Mouse (Mus musculus) B cell, adult 2 months (primary cell): Measurements from ENCODE around the gene Mrpl54.
A peak's percentile ranks its signal among the peaks of the same experiment; 100 is the strongest.
"Not testable (repeated sequence)": the region's sequence is repeated elsewhere in the genome, so short reads cannot be mapped to it uniquely, and the experiment has no call there.

Source experiments
- DNase-seq, 2 experiments: peaks; one replicate each; pipeline ENCODE4 v3.0.0; 2022

The Mrpl54 gene

DNA sequence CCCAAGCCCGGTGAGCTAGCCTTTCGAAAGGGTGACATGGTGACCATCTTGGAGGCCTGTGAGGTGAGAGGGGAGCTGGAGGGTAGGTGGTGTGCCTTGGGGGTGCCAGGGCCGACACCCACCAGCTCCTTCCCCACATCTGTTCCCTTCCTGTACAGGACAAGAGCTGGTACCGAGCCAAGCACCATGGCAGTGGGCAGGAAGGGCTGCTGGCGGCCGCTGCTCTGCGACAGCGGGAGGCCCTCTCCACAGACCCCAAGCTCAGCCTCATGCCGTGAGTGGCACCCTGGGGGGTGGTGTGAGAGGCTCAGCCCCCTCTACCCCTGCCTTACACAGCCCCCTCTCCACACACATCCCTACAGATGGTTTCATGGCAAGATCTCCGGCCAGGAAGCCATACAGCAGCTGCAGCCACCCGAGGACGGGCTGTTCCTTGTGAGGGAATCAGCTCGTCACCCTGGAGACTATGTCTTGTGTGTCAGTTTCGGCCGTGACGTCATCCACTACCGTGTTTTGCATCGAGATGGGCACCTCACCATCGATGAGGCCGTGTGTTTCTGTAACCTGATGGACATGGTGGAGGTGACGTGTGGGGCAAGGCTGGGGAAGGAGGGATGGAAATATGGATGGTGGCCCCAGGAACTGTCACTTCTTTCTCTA is 7.4 kb downstream of the Mrpl54 start:
- no peak for DNase-seq

GRCm38 (mm10) chr10:81257158-81258039 is 9.3 kb downstream of the Mrpl54 start:
- DNase-seq: peak; percentile 72 to 73

GRCm38 (mm10) chr10:81254886-81255285 is 11.8 kb downstream of the Mrpl54 start:
- DNase-seq: no peak

- DNase-seq: peak; percentile 81 to 82
Measured at GRCm38 (mm10) chr10:81252424-81253419, 14.0 kb downstream of the Mrpl54 start, which contains the start of gene Matk. TSS of gene Matk (plus strand) at chr10:81252935.

DNA sequence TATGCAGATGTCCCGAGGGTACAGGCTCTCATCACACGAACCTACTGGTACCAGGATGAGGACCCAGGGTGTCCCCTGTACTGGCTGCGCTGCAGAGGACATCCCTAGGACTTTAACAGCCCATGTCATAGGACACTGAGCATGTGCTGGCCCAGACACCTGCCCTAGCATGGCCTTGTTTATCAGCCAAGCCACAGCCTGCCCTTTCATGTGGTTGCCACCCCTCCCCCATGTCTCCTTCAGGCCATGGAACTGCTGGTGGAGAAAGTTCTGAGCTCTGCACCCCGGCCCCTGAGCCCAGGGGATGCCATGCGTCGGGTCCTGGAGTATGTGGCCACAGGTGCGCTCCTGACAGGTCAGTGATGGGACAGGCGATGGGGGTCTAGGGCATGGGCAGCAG is 17.3 kb downstream of the Mrpl54 start:
- no peak for DNase-seq

DNA sequence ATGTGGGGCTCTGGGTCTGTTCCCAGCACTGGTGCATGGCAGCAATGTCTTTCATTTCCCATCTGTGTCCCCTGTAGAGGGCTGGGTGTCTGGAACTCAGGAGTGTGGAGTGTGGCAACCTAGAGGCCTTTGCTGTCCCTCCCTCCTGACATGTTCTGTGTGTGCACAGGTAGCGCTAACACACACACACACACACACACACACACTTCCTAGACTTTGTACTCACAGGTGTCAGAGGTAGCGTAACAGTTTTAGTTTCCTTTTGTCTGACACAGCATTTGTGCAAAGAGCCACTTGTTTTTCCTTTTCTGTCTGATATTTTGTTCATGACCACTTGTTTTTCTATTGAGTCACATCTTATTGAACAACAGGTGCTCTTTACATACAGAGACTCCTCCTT is 18.9 kb downstream of the Mrpl54 start:
- DNase-seq: no peak

GRCm38 (mm10) chr10:81245166-81245565 is 21.6 kb downstream of the Mrpl54 start:
- DNase-seq: no peak

DNA sequence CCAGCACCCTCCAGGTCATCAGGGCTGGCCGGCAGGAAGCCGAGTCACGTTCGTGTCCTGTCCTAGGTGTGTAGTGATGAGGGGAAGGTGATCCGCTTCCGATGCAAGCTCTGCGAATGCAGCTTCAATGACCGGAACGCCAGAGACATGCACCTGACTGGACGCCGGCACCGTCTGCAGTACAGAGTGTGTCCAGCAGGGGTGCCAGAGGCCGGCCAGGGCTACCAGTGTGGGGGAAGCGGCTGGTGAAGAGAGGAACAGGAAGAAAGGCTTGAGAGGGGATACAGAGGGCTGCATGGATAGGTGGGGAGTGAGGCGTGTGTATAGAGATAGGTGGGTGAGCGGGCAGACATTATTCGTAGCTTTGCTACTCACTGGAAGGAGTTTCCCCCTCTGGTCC is 22.1 kb downstream of the Mrpl54 start:
- DNase-seq: peak; percentile 93

GRCm38 (mm10) chr10:81244146-81244545 is 22.6 kb downstream of the Mrpl54 start:
- no peak for DNase-seq

DNA sequence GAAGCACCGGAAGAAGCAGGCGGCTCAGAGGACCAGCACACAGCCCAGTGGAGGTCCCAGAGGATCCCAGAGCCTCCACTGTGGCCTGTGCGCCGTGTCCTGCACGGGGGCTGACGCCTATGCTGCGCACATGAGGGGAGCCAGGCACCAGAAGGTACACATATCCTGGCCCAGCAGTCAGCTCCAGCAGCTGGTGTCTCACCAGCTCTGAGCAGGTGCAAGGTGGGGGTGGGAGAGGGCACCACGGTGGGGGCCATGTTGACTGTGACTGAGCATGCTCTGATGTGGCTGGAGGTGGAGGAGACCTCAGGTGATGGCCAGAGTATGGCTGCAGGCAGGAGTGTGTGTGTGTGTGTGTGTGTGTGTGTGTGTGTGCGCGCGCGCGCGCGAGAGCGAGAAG is 24.7 kb downstream of the Mrpl54 start:
- DNase-seq: no peak

- peak; percentile 82 to 83 for DNase-seq
Measured at GRCm38 (mm10) chr10:81240876-81241275, 25.9 kb downstream of the Mrpl54 start.

DNA sequence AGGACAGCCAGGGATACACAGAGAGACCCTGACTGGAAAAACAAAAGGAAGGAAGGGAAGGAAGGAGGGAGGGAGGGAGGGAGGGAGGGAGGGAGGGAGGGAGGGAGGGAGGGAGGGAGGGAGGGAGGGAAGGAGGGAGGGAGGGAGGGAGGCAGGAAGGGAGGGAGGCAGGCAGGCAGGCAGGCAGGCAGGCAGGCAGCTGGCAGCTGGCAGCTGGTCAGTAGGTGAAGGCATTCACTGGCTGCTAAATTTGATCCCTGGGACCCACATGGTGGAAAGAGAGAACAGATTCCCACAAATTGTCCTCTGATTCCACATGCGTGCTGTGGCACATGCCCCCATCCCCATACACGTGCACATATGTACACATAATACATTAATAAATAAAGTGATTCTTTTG is 28.1 kb downstream of the Mrpl54 start:
- DNase-seq: no peak

DNA sequence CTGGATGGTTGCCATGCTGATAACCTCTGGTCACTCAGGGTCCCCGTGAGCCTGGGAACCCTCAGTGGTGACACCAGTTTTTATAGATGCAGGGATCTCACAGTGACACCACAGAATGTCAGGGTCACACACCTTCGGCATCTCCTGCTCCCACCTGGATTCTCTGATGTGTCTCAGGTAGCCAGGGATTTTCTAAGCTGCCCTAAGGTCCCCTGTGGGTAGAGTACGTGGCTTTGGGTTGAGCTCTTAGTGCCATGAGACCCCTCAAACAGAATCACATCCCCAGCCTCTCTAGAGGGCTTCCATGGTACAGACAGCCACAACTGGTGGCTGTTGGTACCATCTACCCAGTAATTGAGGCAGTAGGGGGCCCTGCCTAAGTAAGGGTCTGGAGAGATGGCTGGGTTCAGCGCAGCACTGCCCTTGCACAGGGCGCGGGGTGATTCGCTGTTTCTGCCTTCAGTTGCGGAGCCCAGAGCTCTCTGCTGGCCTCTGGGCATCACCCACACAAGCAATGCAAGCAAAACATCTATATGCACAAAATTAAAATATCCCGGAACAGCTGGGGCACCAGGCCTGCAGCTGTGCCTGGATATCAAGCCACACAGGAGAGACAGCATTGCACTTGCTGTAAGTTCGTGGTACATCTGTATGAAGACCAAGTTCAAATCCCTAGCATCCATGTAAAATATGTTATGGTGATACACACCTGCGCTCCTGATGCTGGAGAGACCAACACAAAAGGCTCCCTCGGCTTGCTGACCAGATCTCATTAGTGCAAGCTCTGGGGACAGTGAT is 30.1 kb downstream of the Mrpl54 start:
- no peak for DNase-seq

- no peak for DNase-seq
Measured at GRCm38 (mm10) chr10:81234206-81234605, 32.5 kb downstream of the Mrpl54 start.

DNA sequence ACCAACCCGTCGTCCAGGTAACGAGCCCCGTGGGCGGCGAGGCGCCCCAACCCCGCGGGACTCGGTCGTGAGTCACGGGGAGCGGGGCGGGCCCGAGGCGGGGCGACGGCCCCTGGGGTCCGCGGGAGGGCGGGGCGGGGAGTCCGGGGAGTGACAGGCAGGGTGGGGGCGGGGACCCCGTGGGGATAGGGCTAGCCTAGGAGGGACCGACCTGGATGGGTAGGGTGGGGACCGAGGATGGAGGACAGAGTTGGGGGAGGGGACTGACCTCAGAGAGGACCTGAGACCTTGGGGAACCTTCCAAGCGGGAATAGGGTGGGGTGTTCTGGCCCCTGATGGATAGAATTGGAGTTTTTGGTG is 33.5 kb downstream of the Mrpl54 start:
- DNase-seq: no peak

DNA sequence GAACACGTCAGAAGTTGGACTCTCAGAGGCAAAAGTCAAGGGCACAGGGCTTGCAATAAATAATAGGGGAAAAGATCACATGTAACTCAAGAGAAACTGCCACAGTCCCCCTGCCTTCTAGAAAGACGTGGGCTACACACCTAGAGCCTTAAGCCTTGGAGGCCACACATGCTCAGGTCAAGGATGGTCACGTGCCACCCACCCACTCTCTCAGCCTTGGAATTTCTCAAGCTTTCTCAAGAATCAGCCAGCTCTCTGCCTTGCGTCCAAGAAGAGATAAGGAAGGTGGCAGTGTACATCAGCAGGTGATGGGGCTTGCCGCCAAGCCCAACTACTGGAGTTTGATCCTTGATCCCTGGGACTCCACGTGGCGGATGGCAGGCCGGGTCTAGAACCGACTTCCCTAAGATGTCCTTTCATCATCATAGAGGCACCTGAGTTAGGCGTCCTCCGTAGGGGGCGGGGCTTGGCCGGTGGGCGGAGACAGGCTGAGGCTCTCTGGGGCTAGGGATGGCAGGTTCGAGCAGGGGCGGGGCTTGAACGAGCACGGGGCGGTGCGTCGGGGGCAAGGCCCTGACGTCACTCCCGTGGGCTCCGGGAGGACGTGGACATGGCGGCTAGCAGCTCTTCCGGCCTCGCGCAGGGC is 34.0 kb downstream of the Mrpl54 start, which contains the start of gene Zfr2:
Zfr2 (plus strand) TSS at position 576 of the 646 bp plus-strand sequence.
- DNase-seq: peak; percentile 98

GRCm38 (mm10) chr10:81231436-81231835 is 35.3 kb downstream of the Mrpl54 start:
- DNase-seq: no peak

DNA sequence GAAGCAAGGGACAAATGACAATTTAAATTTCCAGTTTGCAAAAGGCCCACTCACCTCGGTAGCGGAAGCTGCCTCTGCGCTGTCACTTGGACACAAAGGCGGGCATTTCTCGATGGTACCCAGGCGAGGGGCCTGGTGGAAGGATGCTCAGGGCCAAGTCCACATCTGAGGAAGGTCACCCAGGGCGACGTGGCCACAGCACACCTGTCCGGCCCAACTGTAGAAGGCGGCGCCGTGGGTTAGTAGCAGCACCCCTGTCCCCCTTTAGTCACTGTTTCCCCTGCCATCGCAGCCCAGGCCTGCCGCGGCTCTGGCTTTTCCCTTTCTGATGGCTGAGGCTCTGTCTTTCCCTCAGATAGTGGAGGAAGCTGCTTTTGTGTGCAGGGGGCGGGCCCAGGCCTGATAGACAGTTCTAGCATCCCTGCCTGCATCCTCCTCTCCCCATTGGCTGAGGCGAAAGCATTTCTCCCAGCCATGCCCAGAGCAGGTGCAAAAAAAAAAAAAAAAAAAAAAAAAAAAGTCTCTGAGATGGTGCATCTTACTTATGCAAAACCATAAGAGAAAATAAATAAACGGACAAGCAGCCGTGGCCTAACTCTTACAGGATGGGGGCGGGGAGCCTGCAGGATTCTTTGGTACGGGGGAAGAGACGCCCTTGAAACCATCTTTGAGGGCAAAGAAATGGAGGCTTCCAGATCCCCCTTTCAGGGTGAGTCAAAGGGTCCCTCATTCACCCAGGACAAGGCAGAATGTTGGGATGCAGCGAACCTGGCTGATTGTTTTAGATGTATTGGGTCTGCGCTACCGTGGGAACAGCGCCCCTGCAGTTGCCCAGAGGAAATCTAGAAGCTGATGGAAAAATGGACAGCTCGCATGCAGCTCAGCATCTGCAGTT is 36.0 kb downstream of the Mrpl54 start, which contains the start of gene Atcay:
Atcay (minus strand) TSS at position 396 of the 895 bp plus-strand sequence.
- peak; percentile 31 to 37 for DNase-seq

DNA sequence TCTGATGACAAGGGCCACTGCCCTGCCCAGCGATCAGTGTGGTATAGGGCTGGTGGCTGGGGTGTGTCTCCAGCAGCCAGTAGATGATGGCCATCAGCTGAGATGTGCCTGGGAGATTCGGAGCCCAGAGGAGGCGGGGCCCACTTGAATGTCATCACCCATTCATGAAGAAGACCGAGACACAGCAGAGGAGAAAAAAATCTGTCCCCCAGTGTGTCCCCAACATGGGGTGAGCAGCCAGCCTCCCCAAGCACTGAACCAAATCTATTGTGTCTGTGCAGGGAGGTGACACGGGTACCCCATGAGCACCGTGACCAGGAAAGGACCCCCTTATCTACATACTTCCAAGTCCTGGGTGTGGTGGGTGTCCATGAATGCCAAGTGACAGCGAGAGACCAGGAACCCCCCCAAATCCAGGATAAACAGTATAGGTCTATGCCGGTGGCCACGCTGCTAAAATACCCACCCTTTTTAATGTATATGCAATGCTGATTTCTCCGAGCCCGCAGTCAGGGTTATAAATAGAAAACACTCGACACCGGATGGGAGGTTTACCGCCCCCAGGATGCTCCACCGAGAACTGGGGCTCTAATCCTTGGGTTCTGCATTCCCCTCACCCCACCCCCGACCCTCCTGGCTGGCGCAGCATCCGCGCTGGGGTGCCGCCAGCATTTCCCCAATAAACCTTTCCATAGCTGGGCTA is 36.8 kb downstream of the Mrpl54 start:
- no peak for DNase-seq

GRCm38 (mm10) chr10:81223731-81224130 is 43.0 kb downstream of the Mrpl54 start:
- not testable (repeated sequence) for DNase-seq
